Mouse (Mus musculus) intestine, postnatal 0 days (tissue): ENCODE results near the gene Igf1r. TPM values are rescaled to one million over a fixed set of nuclear protein-coding genes. Genes with fewer than 3 reads are reported as not detected.

Experiments
- ATAC-seq: fragments of 200-750 bp; cut with Nextera tagmentation; 2 replicates; pipeline ENCODE4 v1.8.0; 2017; ENCODE audit warnings: mild to moderate bottlenecking, moderate TSS enrichment, moderate library complexity
- H3K27ac ChIP-seq: fragments of 300-500 bp; sonication (generic); 2 replicates; pipeline ENCODE4 v1.5.1; 2014; ENCODE audit warnings: mild to moderate bottlenecking, low read depth, low read length, moderate library complexity
- H3K27me3 ChIP-seq: fragments of 300-500 bp; sonication (generic); replicated peaks from 2 replicates; pipeline ENCODE4 v1.6.1; 2014; ENCODE audit warnings: low read length, mixed read lengths; ENCODE audit not compliant: control insufficient read depth, insufficient read depth
- H3K36me3 ChIP-seq: fragments of 300-500 bp; sonication (generic); 2 replicates; pipeline ENCODE4 v1.6.1; 2014; ENCODE audit warnings: mild to moderate bottlenecking, moderate library complexity; ENCODE audit not compliant: control insufficient read depth, insufficient read depth
- H3K4me1 ChIP-seq: fragments of 300-500 bp; sonication (generic); replicated peaks from 2 replicates; pipeline ENCODE4 v1.6.1; 2014; ENCODE audit warnings: antibody characterized with exemption, low read length, mixed read lengths; ENCODE audit not compliant: control insufficient read depth, insufficient read depth
- H3K4me2 ChIP-seq: fragments of 300-500 bp; sonication (generic); replicated peaks from 2 replicates; pipeline ENCODE4 v1.6.1; 2014; ENCODE audit warnings: low read depth, mild to moderate bottlenecking, moderate library complexity
- H3K4me3 ChIP-seq: fragments of 300-500 bp; sonication (generic); 2 replicates; pipeline ENCODE4 v1.5.1; 2014; ENCODE audit warnings: low read depth, low read length
- H3K9ac ChIP-seq: fragments of 300-500 bp; sonication (generic); 2 replicates; pipeline ENCODE4 v1.6.1; 2014; ENCODE audit warnings: mild to moderate bottlenecking, low read depth, low read length
- H3K9me3 ChIP-seq: fragments of 300-500 bp; sonication (generic); 2 replicates; pipeline ENCODE4 v1.6.1; 2016; ENCODE audit warnings: mixed run types; ENCODE audit not compliant: control insufficient read depth
- CTCF ChIP-seq: sonication (generic); IDR thresholded peaks from 2 replicates; pipeline ENCODE4 v1.5.1; 2016; ENCODE audit warnings: low read depth, mild to moderate bottlenecking, control low read depth, antibody characterized with exemption, moderate library complexity
- WGBS: fragments of 180-500 bp; shearing (Covaris S2); extraction: QIAGEN DNeasy Blood & Tissue Kit; methylation state at CpG from one replicate; pipeline ENCODE4 v1.1.7; 2014; 5-methylcytosine and 5-hydroxymethylcytosine counted together
- polyA plus RNA-seq: library from polyadenylated mRNA; unstranded; fragments of >200 nt; fragmentation: Nextera tagmentation; extraction: Ambion mirVana; gene quantifications from 2 replicates; pipeline ENCODE4 v1.2.1, GENCODE M21; 2015

Igf1r gene
- polyA plus RNA-seq, 1 experiment from 2014 or later, result 5.3 TPM

DNA sequence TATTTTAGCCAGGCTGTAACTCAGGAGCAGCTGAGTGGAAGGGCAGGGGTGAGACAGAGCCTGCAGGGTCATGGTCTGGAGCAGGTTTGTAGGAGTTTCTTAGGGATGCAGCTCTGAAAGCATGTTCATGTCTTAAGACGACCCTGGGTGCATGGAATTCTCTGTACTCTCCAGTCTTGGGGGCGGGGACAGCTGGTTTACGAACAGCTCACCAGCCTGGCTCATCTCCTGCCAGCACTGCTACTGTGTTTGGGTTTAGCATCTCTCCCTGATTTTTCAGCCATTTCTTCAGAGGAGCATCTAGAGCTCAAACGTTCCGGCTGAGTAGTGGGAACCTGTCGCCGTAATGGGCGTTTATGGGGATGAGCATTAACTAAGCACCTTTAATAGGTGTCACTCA is 137.9 kb downstream of the Igf1r start:
- TF ChIP-seq CTCF, result no peak
- H3K27ac ChIP-seq, result no peak overlapping the region
- no peaks in the 10 kb centered on the region for H3K27me3 ChIP-seq
- H3K4me1 ChIP-seq, result no peaks in the 10 kb centered on the region
- H3K4me2 ChIP-seq, result no peak overlapping the region
- H3K36me3 ChIP-seq, result no peaks in the 10 kb centered on the region
- WGBS, result 81% methylated on average over 8 of the region's 8 CpGs
- H3K9me3 ChIP-seq, result no peaks in the 10 kb centered on the region
- H3K4me3 ChIP-seq, result no peak overlapping the region
- ATAC-seq, result no peak
- H3K9ac ChIP-seq, result no peak overlapping the region

DNA sequence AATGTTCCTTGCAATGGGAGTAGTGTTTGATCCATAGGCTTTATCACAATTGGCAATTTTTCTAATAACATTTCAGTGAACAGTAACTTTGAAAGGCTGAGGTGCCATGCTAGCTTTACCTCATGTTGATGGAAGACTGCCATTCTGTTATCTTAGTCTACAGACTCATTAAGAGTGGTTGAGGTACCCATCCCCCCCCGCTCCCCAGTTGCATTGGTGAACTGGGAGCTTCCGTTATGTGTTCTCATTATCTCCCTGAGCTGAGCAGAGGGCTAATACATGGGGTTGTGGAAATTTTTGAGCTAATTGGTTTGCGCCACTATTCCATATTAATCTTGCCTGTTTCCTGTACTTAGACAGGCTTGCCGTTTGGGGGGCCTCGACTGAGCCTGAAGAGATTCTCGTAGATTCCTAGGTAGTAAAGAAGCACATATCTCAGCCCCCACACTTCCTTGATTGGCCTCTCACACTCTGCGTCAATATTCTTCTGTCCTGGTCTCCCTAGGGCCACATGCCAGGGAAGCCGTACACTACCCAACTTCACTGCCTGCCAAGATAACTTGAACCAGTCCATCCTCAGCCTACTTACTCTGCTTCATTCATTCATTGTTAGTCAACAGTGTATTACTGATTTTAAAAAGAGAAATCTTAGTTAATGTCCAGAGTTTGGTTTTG is 139.8 kb downstream of the Igf1r start:
- H3K27ac ChIP-seq, result no peak overlapping the region
- H3K9me3 ChIP-seq, result no peaks in the 10 kb centered on the region
- H3K9ac ChIP-seq, result no peak overlapping the region
- H3K4me2 ChIP-seq, result no peak overlapping the region
- no peaks in the 10 kb centered on the region for H3K4me1 ChIP-seq
- TF ChIP-seq CTCF, result no peak
- H3K4me3 ChIP-seq, result no peak overlapping the region
- no peaks in the 10 kb centered on the region for H3K27me3 ChIP-seq
- 68% methylated on average over 8 of the region's 8 CpGs for WGBS
- H3K36me3 ChIP-seq, result no peaks in the 10 kb centered on the region
- ATAC-seq, result no peak

GRCm38 (mm10) chr7:68093817-68094216 is 141.2 kb downstream of the Igf1r start:
- WGBS, result 61% methylated on average over 9 of the region's 9 CpGs
- H3K9ac ChIP-seq, result no peak overlapping the region
- no peaks in the 10 kb centered on the region for H3K27me3 ChIP-seq
- TF ChIP-seq CTCF, result no peak
- H3K4me2 ChIP-seq, result no peak overlapping the region
- no peak overlapping the region for H3K4me3 ChIP-seq
- ATAC-seq, result no peak
- no peaks in the 10 kb centered on the region for H3K9me3 ChIP-seq
- H3K4me1 ChIP-seq, result no peaks in the 10 kb centered on the region
- no peaks in the 10 kb centered on the region for H3K36me3 ChIP-seq
- no peak overlapping the region for H3K27ac ChIP-seq

DNA sequence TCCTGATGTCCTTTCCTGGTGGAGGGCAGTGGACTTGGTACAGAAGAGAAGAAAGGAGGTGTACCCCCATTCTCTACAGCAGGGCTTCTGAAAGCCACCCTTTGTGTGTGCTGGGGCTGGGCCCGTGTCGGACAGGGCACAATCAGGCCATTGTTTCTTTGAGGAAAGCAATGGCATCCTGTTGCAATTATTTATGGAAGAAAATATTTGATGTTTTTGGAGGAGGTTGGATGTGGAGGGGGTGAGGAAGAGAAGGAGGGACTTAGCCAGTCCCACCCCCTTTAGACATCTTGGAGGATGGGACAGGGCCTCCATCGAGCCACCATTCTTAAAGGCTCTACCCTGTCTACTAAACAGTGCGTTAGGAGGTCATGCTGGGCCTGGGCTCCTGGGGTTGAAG is 142.9 kb downstream of the Igf1r start:
- Histone ChIP-seq H3K4me1 (no peaks in the 10 kb centered on the region), H3K27me3 (no peaks in the 10 kb centered on the region), H3K9me3 (no peaks in the 10 kb centered on the region), H3K4me2 (no peak overlapping the region), H3K9ac (no peak overlapping the region), H3K4me3 (no peak overlapping the region), H3K36me3 (no peaks in the 10 kb centered on the region), H3K27ac (no peak overlapping the region)
- WGBS, result 80% methylated on average over 4 of the region's 4 CpGs
- no peak for TF ChIP-seq CTCF
- ATAC-seq, result no peak

DNA sequence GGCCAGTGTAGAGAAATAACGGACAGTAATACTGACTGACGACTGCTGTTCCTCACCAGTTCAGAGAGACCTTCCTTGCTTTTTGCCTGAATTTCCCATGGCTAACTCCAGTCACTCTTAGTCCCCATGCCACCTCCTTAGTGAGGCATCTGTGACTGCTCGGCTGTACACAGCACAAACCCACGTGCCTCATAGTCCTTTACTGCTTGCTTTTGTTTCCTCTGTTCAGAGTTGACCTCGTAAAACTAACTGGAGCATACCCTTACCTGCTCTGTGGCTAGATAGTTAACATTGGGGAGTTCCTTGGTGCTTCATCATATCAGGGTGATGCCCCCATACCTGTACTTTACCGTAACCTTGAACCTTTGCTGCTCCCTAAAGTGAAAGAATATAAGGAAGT is 143.8 kb downstream of the Igf1r start:
- WGBS, result 67% methylated on average over 6 of the region's 6 CpGs
- no peaks in the 10 kb centered on the region for H3K36me3 ChIP-seq
- ATAC-seq, result no peak
- H3K27ac ChIP-seq, result no peak overlapping the region
- no peaks in the 10 kb centered on the region for H3K4me1 ChIP-seq
- no peak overlapping the region for H3K4me2 ChIP-seq
- TF ChIP-seq CTCF, result no peak
- no peak overlapping the region for H3K4me3 ChIP-seq
- no peak overlapping the region for H3K9ac ChIP-seq
- H3K9me3 ChIP-seq, result no peaks in the 10 kb centered on the region
- H3K27me3 ChIP-seq, result no peaks in the 10 kb centered on the region

DNA sequence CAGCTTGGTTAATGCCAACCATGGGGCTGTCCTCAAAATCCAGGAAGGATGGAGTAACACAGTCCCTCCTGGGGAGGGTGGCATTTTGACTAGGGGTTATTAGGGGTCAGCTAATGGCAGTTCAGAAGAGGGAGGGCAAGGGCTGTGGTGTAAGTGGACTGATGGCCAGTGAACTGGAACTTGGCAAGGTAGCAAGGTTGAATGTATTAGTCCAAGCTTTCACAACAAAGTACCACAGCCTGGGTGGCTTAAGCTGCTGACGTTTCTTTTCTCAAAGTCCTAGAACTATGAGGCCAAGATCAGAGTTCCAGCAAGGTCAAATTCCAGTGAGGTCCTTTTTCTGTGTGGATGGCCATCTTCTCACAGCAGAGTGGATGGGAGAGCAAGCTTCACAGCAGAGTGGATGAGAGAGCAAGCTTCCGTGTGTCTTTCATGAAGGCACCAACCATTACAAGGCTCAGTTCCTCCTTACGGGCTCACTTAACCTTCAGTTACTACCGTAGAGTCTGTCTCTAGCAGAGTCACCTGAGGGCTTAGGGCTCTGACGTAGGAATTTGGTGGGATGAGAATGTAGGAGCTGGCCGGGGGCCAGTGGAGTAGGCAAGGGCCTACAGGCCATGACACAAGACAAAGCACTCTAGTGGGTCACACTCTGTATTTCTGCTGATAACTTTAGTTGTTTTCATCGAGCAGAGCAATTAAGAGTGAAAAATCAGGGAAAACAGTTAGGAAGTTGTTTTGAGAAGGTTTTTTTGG is 144.6 kb downstream of the Igf1r start:
- no peak overlapping the region for H3K4me3 ChIP-seq
- no peak for ATAC-seq
- no peaks in the 10 kb centered on the region for H3K4me1 ChIP-seq
- H3K27ac ChIP-seq, result no peak overlapping the region
- no peak overlapping the region for H3K4me2 ChIP-seq
- no peak for TF ChIP-seq CTCF
- H3K36me3 ChIP-seq, result no peaks in the 10 kb centered on the region
- 93% methylated on average over 7 of the region's 7 CpGs for WGBS
- no peaks in the 10 kb centered on the region for H3K9me3 ChIP-seq
- H3K27me3 ChIP-seq, result no peaks in the 10 kb centered on the region
- H3K9ac ChIP-seq, result no peak overlapping the region
